Mouse (Mus musculus) T-helper 1 cell (primary cell): ENCODE measurements at regions not wholly inside any gene's neighbourhood (a gene's known extent, or its start where the extent isn't known, plus 50 kb on each side); places are given as distances from the start of the nearest gene placed in this dataset.
"Not testable (repeated sequence)": the region's sequence is repeated elsewhere in the genome, so short reads cannot be mapped to it uniquely, and the experiment has no call there.

ENCODE experiments used
- in situ Hi-C: fragments of 300-600 bp; cut with MboI, MseI; formaldehyde crosslinking; loops from one replicate; pipeline ENCODE4 v1.15.1; 2025; ENCODE audit warnings: high pct_unique_total_duplicates

- in situ Hi-C loops: loop anchor here (10.0 kb wide), 1 partner anchor 1034 kb away; no protein-coding TSS in a partner anchor
Measured at GRCm38 (mm10) chr7:138758386-138758785, 87.5 kb upstream of the Ppp2r2d start.

- in situ Hi-C loops: no loop called here
Measured at GRCm38 (mm10) chr7:138748442-138748841, 97.4 kb upstream of the Ppp2r2d start.

GRCm38 (mm10) chr7:138746616-138747015 is 99.3 kb upstream of the Ppp2r2d start:
- in situ Hi-C loops: no loop called here

GRCm38 (mm10) chr7:138742516-138742845 is 103.4 kb upstream of the Ppp2r2d start:
- in situ Hi-C loops: no loop called here

- in situ Hi-C loops: no loop called here
Measured at GRCm38 (mm10) chr7:138741816-138742515, 103.9 kb upstream of the Ppp2r2d start.

- in situ Hi-C loops: no loop called here
Measured at GRCm38 (mm10) chr7:138734254-138734653, 111.6 kb upstream of the Ppp2r2d start.

GRCm38 (mm10) chr7:138724829-138725228 is 121.0 kb upstream of the Ppp2r2d start:
- in situ Hi-C loops: no loop called here

- in situ Hi-C loops: loop anchor here (5.0 kb wide), 1 partner anchor 37 kb away; no protein-coding TSS in a partner anchor
Measured at GRCm38 (mm10) chr7:138719608-138720007, 126.3 kb upstream of the Ppp2r2d start.

GRCm38 (mm10) chr7:138719115-138719514 is 126.8 kb upstream of the Ppp2r2d start:
- in situ Hi-C loops: loop anchor here (5.0 kb wide), 1 partner anchor 37 kb away; no protein-coding TSS in a partner anchor

GRCm38 (mm10) chr7:138714731-138715130 is 131.1 kb upstream of the Ppp2r2d start:
- in situ Hi-C loops: loop anchor here (5.0 kb wide), 1 partner anchor 32 kb away; no protein-coding TSS in a partner anchor

- in situ Hi-C loops: no loop called here
Measured at GRCm38 (mm10) chr7:138708373-138708772, 137.5 kb upstream of the Ppp2r2d start.

- in situ Hi-C loops: not testable (repeated sequence)
Measured at GRCm38 (mm10) chr7:138699599-138699998, 146.3 kb upstream of the Ppp2r2d start.

GRCm38 (mm10) chr7:138682161-138682560 is 163.7 kb upstream of the Ppp2r2d start:
- in situ Hi-C loops: loop anchor here (5.0 kb wide), 1 partner anchor 35 kb away; no protein-coding TSS in a partner anchor

GRCm38 (mm10) chr7:138680530-138680929 is 165.3 kb upstream of the Ppp2r2d start:
- in situ Hi-C loops: loop anchor here (5.0 kb wide), 1 partner anchor 37 kb away; no protein-coding TSS in a partner anchor

- in situ Hi-C loops: no loop called here
Measured at GRCm38 (mm10) chr7:138679575-138679974, 166.3 kb upstream of the Ppp2r2d start.

- in situ Hi-C loops: no loop called here
Measured at GRCm38 (mm10) chr7:138672959-138673358, 172.9 kb upstream of the Ppp2r2d start.

GRCm38 (mm10) chr7:138668337-138668736 is 177.5 kb upstream of the Ppp2r2d start:
- in situ Hi-C loops: no loop called here

GRCm38 (mm10) chr7:138660124-138660523 is 185.8 kb upstream of the Ppp2r2d start:
- in situ Hi-C loops: no loop called here

- in situ Hi-C loops: loop anchor here (10.0 kb wide), 1 partner anchor 1137 kb away; no protein-coding TSS in a partner anchor
Measured at GRCm38 (mm10) chr7:138657521-138657920, 188.4 kb upstream of the Ppp2r2d start.

- in situ Hi-C loops: loop anchor here (10.0 kb wide), 1 partner anchor 1138 kb away; no protein-coding TSS in a partner anchor
Measured at GRCm38 (mm10) chr7:138657076-138657475, 188.8 kb upstream of the Ppp2r2d start.

GRCm38 (mm10) chr7:138655940-138656339 is 189.9 kb upstream of the Ppp2r2d start:
- in situ Hi-C loops: loop anchor here (10.0 kb wide), 1 partner anchor 1139 kb away; no protein-coding TSS in a partner anchor

- in situ Hi-C loops: loop anchor here (10.0 kb wide), 1 partner anchor 1144 kb away; no protein-coding TSS in a partner anchor
Measured at GRCm38 (mm10) chr7:138650946-138651345, 194.9 kb upstream of the Ppp2r2d start.

- in situ Hi-C loops: no loop called here
Measured at GRCm38 (mm10) chr7:138647636-138648035, 198.2 kb upstream of the Ppp2r2d start.
